Mouse (Mus musculus) neural tube, embryonic 13.5 days (tissue): ENCODE measurements around the gene Dync1i1. TPM values are rescaled to one million over a fixed set of nuclear protein-coding genes. Genes with fewer than 3 reads are reported as not detected.

Experiments
- ATAC-seq: fragments of 200-750 bp; cut with Nextera tagmentation; 2 replicates; pipeline ENCODE4 v1.8.0; 2017; ENCODE audit warnings: low read depth, mild to moderate bottlenecking, moderate TSS enrichment, moderate library complexity
- H3K27ac ChIP-seq: fragments of 300-500 bp; sonication (generic); replicated peaks from 2 replicates; pipeline ENCODE4 v1.5.1; 2015; ENCODE audit warnings: moderate library complexity, mild to moderate bottlenecking, inconsistent platforms
- H3K27me3 ChIP-seq: fragments of 300-500 bp; sonication (generic); 2 replicates; pipeline ENCODE4 v1.6.1; 2015; ENCODE audit warnings: mild to moderate bottlenecking, inconsistent platforms
- H3K36me3 ChIP-seq: fragments of 300-500 bp; sonication (generic); 2 replicates; pipeline ENCODE4 v1.6.1; 2015; ENCODE audit warnings: mild to moderate bottlenecking, inconsistent platforms
- H3K4me1 ChIP-seq: fragments of 300-500 bp; sonication (generic); replicated peaks from 2 replicates; pipeline ENCODE4 v1.6.1; 2015; ENCODE audit warnings: inconsistent platforms
- H3K4me2 ChIP-seq: fragments of 300-500 bp; sonication (generic); 2 replicates; pipeline ENCODE4 v1.6.1; 2015; ENCODE audit warnings: inconsistent platforms, mild to moderate bottlenecking, moderate library complexity
- H3K4me3 ChIP-seq: fragments of 300-500 bp; sonication (generic); 2 replicates; pipeline ENCODE4 v1.5.1; 2015; ENCODE audit warnings: mild to moderate bottlenecking, inconsistent platforms
- H3K9ac ChIP-seq: fragments of 300-500 bp; sonication (generic); 2 replicates; pipeline ENCODE4 v1.6.1; 2015; ENCODE audit warnings: moderate library complexity, mild to moderate bottlenecking, inconsistent platforms
- H3K9me3 ChIP-seq: fragments of 300-500 bp; sonication (generic); 2 replicates; pipeline ENCODE4 v1.6.1; 2016; ENCODE audit warnings: inconsistent platforms
- WGBS: fragments of 180-500 bp; shearing (Covaris S2); methylation state at CpG from one replicate; pipeline ENCODE4 v1.1.7; 2015; 5-methylcytosine and 5-hydroxymethylcytosine counted together
- polyA plus RNA-seq: library from polyadenylated mRNA; unstranded; fragments of >200 nt; fragmentation: Nextera tagmentation; extraction: Ambion mirVana; gene quantifications from 2 replicates; pipeline ENCODE4 v1.2.1, GENCODE M21; 2015

Dync1i1 gene
- polyA plus RNA-seq, 1 experiment from 2014 or later = 27.6 TPM

- Histone ChIP-seq H3K27me3 (no peaks in the 10 kb centered on the region), H3K9ac (no peak overlapping the region), H3K4me3 (no peak overlapping the region), H3K36me3 (no peaks in the 10 kb centered on the region), H3K9me3 (no peaks in the 10 kb centered on the region), H3K4me1 (no peaks in the 10 kb centered on the region), H3K4me2 (no peak overlapping the region), H3K27ac (no peak overlapping the region)
- 88% methylated on average over 12 of the region's 12 CpGs for WGBS
- no peak for ATAC-seq
Measured at GRCm38 (mm10) chr6:6046729-6047424, 321.4 kb downstream of the Dync1i1 start.

- WGBS = 80% methylated on average over 11 of the region's 11 CpGs
- Histone ChIP-seq H3K9me3 (no peaks in the 10 kb centered on the region), H3K4me3 (no peak overlapping the region), H3K36me3 (no peaks in the 10 kb centered on the region), H3K27me3 (no peaks in the 10 kb centered on the region), H3K9ac (no peak overlapping the region), H3K4me2 (no peak overlapping the region), H3K4me1 (no peaks in the 10 kb centered on the region), H3K27ac (no peak overlapping the region)
- no peak for ATAC-seq
Measured at GRCm38 (mm10) chr6:6052696-6053095, 327.3 kb downstream of the Dync1i1 start.

DNA sequence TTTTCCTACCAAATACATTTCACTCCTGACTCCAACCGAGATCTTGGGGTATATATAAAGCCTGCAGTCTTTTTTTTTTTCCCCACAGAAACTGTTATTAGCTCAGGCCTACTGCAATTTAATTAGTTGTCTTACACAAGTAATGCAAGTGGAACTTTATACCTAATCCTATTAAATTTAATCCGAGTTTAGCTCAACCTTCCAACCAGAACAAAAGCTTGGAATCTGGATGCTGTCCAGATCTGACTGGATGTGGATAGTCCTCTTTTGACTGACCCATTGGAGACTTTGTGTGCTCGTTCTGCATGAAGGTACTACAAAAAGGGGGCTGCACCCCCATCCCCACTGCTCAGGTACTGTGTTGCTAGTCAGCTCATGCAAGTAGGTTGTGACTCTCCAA lies 328.5 kb downstream of the Dync1i1 start:
- 84% methylated on average over 3 of the region's 3 CpGs for WGBS
- Histone ChIP-seq H3K4me1 (peaks cover 8% of the 10 kb centered on the region), H3K9me3 (no peaks in the 10 kb centered on the region), H3K4me2 (no peak overlapping the region), H3K36me3 (no peaks in the 10 kb centered on the region), H3K9ac (no peak overlapping the region), H3K4me3 (no peak overlapping the region), H3K27me3 (no peaks in the 10 kb centered on the region), H3K27ac (no peak overlapping the region)
- no peak for ATAC-seq

GRCm38 (mm10) chr6:6058548-6058947 lies 333.1 kb downstream of the Dync1i1 start:
- no peaks in the 10 kb centered on the region for H3K36me3 ChIP-seq
- no peak overlapping the region for H3K27ac ChIP-seq
- no peaks in the 10 kb centered on the region for H3K27me3 ChIP-seq
- H3K4me2 ChIP-seq = no peak overlapping the region
- H3K4me3 ChIP-seq = no peak overlapping the region
- 13% methylated on average over 3 of the region's 3 CpGs for WGBS
- no peak overlapping the region for H3K9ac ChIP-seq
- peaks cover 8% of the 10 kb centered on the region for H3K4me1 ChIP-seq
- H3K9me3 ChIP-seq = no peaks in the 10 kb centered on the region
- no peak for ATAC-seq

DNA sequence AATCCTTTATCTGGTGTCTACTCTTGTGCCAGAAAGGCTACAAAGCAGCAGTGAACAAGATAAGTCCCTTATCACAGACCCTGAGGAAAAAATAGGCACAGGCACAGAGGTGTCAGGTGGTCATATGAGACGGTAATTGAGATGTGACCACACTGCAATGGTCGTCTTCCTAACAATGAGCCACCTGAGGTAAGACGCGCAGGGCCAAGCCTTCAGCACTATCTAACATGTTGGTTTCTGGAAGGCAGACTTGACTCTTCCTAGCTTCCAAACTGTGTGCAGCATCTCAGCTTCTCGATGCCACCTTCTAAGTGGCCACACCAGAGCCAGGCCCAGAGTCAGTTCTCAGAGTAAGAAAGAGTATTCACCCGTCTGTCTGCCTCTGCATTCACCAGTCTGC lies 341.8 kb downstream of the Dync1i1 start:
- 91% methylated on average over 6 of the region's 6 CpGs for WGBS
- H3K9ac ChIP-seq = no peak overlapping the region
- H3K4me3 ChIP-seq = no peak overlapping the region
- no peak overlapping the region for H3K4me2 ChIP-seq
- no peak for ATAC-seq
- H3K4me1 ChIP-seq = 0 out of 2 replicates have a peak, but pooled peaks cover 3% of the 10 kb centered on the region
- no peaks in the 10 kb centered on the region for H3K36me3 ChIP-seq
- H3K27me3 ChIP-seq = no peaks in the 10 kb centered on the region
- H3K9me3 ChIP-seq = no peaks in the 10 kb centered on the region
- no peak overlapping the region for H3K27ac ChIP-seq

GRCm38 (mm10) chr6:6070015-6070414 lies 344.6 kb downstream of the Dync1i1 start:
- no peaks in the 10 kb centered on the region for H3K36me3 ChIP-seq
- no peak overlapping the region for H3K4me3 ChIP-seq
- no peaks in the 10 kb centered on the region for H3K9me3 ChIP-seq
- H3K27me3 ChIP-seq = no peaks in the 10 kb centered on the region
- no peak overlapping the region for H3K27ac ChIP-seq
- no peak overlapping the region for H3K9ac ChIP-seq
- 3% methylated on average over 3 of the region's 3 CpGs for WGBS
- no peak overlapping the region for H3K4me2 ChIP-seq
- 0 out of 2 replicates have a peak, but pooled peaks cover 3% of the 10 kb centered on the region for H3K4me1 ChIP-seq
- no peak for ATAC-seq

DNA sequence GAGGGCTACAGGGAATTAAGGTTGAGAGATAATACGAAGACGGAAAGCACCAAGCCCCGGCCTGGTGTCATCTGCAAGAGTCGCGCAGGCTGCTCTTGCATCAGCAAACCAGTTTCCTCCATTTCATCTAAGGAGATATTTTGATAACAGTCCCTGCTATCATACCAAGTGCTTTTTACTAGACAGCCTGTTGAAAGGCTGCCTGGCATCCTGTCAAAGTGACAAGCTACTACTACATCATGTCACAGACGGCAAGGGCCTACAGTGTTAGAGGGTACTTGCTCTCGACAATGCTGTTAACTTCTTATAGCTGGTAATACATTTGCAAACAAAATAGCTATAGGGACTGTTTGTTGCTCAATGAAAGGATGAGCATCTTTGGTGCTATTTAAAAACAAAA lies 345.6 kb downstream of the Dync1i1 start:
- H3K9me3 ChIP-seq = no peaks in the 10 kb centered on the region
- no peaks in the 10 kb centered on the region for H3K27me3 ChIP-seq
- WGBS = 78% methylated on average over 7 of the region's 7 CpGs

DNA sequence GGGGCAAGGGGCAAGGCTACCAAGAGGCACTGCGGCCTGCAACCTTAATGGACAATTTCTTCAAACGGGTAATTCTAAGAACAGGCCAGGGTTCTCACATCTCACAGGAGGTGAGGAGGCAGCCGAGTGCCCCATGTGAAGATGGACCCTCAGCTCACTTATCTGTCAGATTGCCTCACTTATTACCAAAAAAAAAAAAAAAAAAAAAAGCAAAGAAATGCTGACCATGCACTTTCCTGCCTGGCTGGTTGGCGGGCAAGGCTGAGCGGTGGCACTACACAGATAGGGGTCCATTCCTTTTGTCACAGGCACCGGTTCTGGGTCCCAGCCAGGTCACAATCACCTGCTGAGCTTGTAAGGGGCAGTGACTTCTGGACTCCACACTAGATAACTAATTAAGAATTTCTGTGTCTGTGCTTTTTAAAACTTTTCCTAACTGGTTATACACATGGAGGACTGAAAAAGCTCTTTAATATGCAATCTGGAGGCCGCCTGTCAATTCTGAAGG lies 350.6 kb downstream of the Dync1i1 start:
- no peaks in the 10 kb centered on the region for H3K36me3 ChIP-seq
- H3K9me3 ChIP-seq = peaks cover 4% of the 10 kb centered on the region; the same call in 1 of the 2 replicates
- 84% methylated on average over 7 of the region's 7 CpGs for WGBS
- H3K27me3 ChIP-seq = no peaks in the 10 kb centered on the region
- no peaks in the 10 kb centered on the region for H3K4me1 ChIP-seq
- H3K4me2 ChIP-seq = no peak overlapping the region
- H3K27ac ChIP-seq = no peak overlapping the region
- no peak overlapping the region for H3K9ac ChIP-seq
- no peak for ATAC-seq
- H3K4me3 ChIP-seq = no peak overlapping the region

More for the DNA sequence above, 345.6 kb downstream of the Dync1i1 start:
- no peak overlapping the region for H3K4me2 ChIP-seq
- H3K36me3 ChIP-seq = no peaks in the 10 kb centered on the region
- no peak overlapping the region for H3K4me3 ChIP-seq
- H3K4me1 ChIP-seq = 0 out of 2 replicates have a peak, but pooled peaks cover 3% of the 10 kb centered on the region
- ATAC-seq = no peak
- no peak overlapping the region for H3K27ac ChIP-seq
- no peak overlapping the region for H3K9ac ChIP-seq

DNA sequence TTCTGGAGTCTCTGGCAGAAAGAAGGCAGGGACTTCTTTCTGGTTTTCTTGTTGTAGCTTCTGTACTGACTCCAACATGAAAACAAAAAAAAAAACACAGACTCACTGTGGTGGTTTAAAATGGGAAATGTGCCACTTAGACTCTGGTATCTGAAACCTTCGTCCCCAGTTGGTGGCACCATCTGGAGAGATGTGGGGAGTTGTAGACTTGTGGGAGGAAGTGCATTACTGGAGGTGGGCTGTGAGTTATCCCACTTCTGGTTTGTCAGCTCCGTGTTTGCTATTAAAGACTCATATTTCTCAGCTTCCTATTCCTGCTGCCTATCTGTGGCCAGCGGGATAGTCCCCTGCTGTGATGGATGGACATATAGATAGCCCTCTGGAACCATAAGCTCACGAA lies 351.8 kb downstream of the Dync1i1 start:
- Histone ChIP-seq H3K36me3 (no peaks in the 10 kb centered on the region), H3K4me2 (no peak overlapping the region), H3K27me3 (no peaks in the 10 kb centered on the region), H3K4me1 (no peaks in the 10 kb centered on the region), H3K9me3 (peaks cover 4% of the 10 kb centered on the region; the same call in 1 of the 2 replicates), H3K4me3 (no peak overlapping the region), H3K9ac (no peak overlapping the region), H3K27ac (no peak overlapping the region)
- 82% methylated on average over 4 of the region's 4 CpGs for WGBS
- ATAC-seq = no peak

Other genes starting within 250 kb of the Dync1i1 start
- 0.92 and 1.4 TPM in 2 replicates for gene Pdk4, start 229.3 kb upstream of the Dync1i1 start, polyA plus RNA-seq